Mouse (Mus musculus) hindbrain, embryonic 11.5 days (tissue): ENCODE measurements at regions not wholly inside any gene's neighbourhood (a gene's known extent, or its start where the extent isn't known, plus 50 kb on each side); places are given as distances from the start of the nearest gene placed in this dataset.

Source experiments
- ATAC-seq: fragments of 200-750 bp; cut with Nextera tagmentation; 2 replicates; pipeline ENCODE4 v1.8.0; 2017; ENCODE audit warnings: mild to moderate bottlenecking, moderate TSS enrichment, moderate library complexity; ENCODE audit not compliant: low FRiP score
- DNase-seq: peaks from one replicate; pipeline ENCODE4 v3.0.0-alpha.2; 2015; ENCODE audit warnings: low spot score
- H3K27ac ChIP-seq: fragments of 300-500 bp; sonication (generic); 2 replicates; pipeline ENCODE4 v1.5.1; 2014; ENCODE audit warnings: mild to moderate bottlenecking, low read depth, low read length
- H3K27me3 ChIP-seq: fragments of 300-500 bp; sonication (generic); 2 replicates; pipeline ENCODE4 v1.6.1; 2014; ENCODE audit warnings: mild to moderate bottlenecking, low read length, moderate library complexity, mixed read lengths; ENCODE audit not compliant: control insufficient read depth, insufficient read depth
- H3K36me3 ChIP-seq: fragments of 300-500 bp; sonication (generic); 2 replicates; pipeline ENCODE4 v1.6.1; 2014; ENCODE audit warnings: mild to moderate bottlenecking, low read length, moderate library complexity, mixed read lengths; ENCODE audit not compliant: control insufficient read depth, insufficient read depth
- H3K4me1 ChIP-seq: fragments of 300-500 bp; sonication (generic); replicated peaks from 2 replicates; pipeline ENCODE4 v1.6.1; 2014; ENCODE audit warnings: low read length, mixed read lengths; ENCODE audit not compliant: control insufficient read depth, insufficient read depth
- H3K4me2 ChIP-seq: fragments of 300-500 bp; sonication (generic); replicated peaks from 2 replicates; pipeline ENCODE4 v1.6.1; 2014; ENCODE audit warnings: mild to moderate bottlenecking, low read depth, low read length
- H3K4me3 ChIP-seq: fragments of 300-500 bp; sonication (generic); 2 replicates; pipeline ENCODE4 v1.5.1; 2014; ENCODE audit warnings: low read depth, low read length
- H3K9ac ChIP-seq: fragments of 300-500 bp; sonication (generic); 2 replicates; pipeline ENCODE4 v1.6.1; 2014; ENCODE audit warnings: low read depth, low read length
- H3K9me3 ChIP-seq: fragments of 300-500 bp; sonication (generic); 2 replicates; pipeline ENCODE4 v1.6.1; 2016; ENCODE audit warnings: low read length; ENCODE audit not compliant: control insufficient read depth
- WGBS: fragments of 180-500 bp; shearing (Covaris S2); extraction: QIAGEN DNeasy Blood & Tissue Kit; methylation state at CpG from one replicate; pipeline ENCODE4 v1.1.7; 2014; 5-methylcytosine and 5-hydroxymethylcytosine counted together

- DNase-seq: no peak
- Histone ChIP-seq H3K4me3 (no peak overlapping the region), H3K36me3 (no peaks in the 10 kb centered on the region), H3K4me1 (peaks cover 21% of the 10 kb centered on the region), H3K4me2 (no peak overlapping the region), H3K9ac (no peak overlapping the region), H3K9me3 (no peaks in the 10 kb centered on the region), H3K27ac (no peak overlapping the region), H3K27me3 (no peaks in the 10 kb centered on the region)
- no peak for ATAC-seq
- WGBS: 88% methylated on average over 11 of the region's 11 CpGs
Measured at GRCm38 (mm10) chr11:112874239-112874638, 92.2 kb downstream of the Sox9 start.

- H3K4me2 ChIP-seq: no peak overlapping the region
- no peak overlapping the region for H3K9ac ChIP-seq
- H3K36me3 ChIP-seq: no peaks in the 10 kb centered on the region
- no peak overlapping the region for H3K27ac ChIP-seq
- no peaks in the 10 kb centered on the region for H3K9me3 ChIP-seq
- H3K4me1 ChIP-seq: peaks cover 14% of the 10 kb centered on the region
- H3K27me3 ChIP-seq: no peaks in the 10 kb centered on the region
- ATAC-seq: peak; percentile 58; the same call in 1 of the 2 replicates
- no peak overlapping the region for H3K4me3 ChIP-seq
- peak; percentile 16 for DNase-seq
- 52% methylated on average over 8 of the region's 8 CpGs for WGBS
Measured at GRCm38 (mm10) chr11:112876226-112876625, 94.2 kb downstream of the Sox9 start.

- H3K4me2 ChIP-seq: no peak overlapping the region
- DNase-seq: no peak
Measured at GRCm38 (mm10) chr11:112878436-112878835, 96.4 kb downstream of the Sox9 start.

GRCm38 (mm10) chr11:112880736-112881135 lies 98.7 kb downstream of the Sox9 start:
- Histone ChIP-seq H3K4me2 (no peak overlapping the region), H3K9ac (no peak overlapping the region), H3K4me3 (no peak overlapping the region), H3K36me3 (no peaks in the 10 kb centered on the region), H3K27me3 (no peaks in the 10 kb centered on the region), H3K9me3 (no peaks in the 10 kb centered on the region), H3K4me1 (0 out of 2 replicates have a peak, but pooled peaks cover 4% of the 10 kb centered on the region), H3K27ac (no peak overlapping the region)
- ATAC-seq: no peak
- DNase-seq: no peak
- WGBS: 88% methylated on average over 3 of the region's 3 CpGs

More at GRCm38 (mm10) chr11:112878436-112878835, 96.4 kb downstream of the Sox9 start:
- Histone ChIP-seq H3K36me3 (no peaks in the 10 kb centered on the region), H3K27me3 (no peaks in the 10 kb centered on the region), H3K9ac (no peak overlapping the region), H3K9me3 (no peaks in the 10 kb centered on the region), H3K4me3 (no peak overlapping the region), H3K27ac (no peak overlapping the region), H3K4me1 (0 out of 2 replicates have a peak, but pooled peaks cover 4% of the 10 kb centered on the region)
- ATAC-seq: no peak

GRCm38 (mm10) chr11:112885336-112885940 lies 103.4 kb downstream of the Sox9 start:
- H3K27ac ChIP-seq: no peak overlapping the region
- no peak overlapping the region for H3K4me2 ChIP-seq
- ATAC-seq (peak; percentile 86), DNase-seq (no peak)
- H3K36me3 ChIP-seq: no peaks in the 10 kb centered on the region
- WGBS: 61% methylated on average over 9 of the region's 9 CpGs
- H3K4me3 ChIP-seq: no peak overlapping the region
- no peak overlapping the region for H3K9ac ChIP-seq
- H3K4me1 ChIP-seq: no peaks in the 10 kb centered on the region
- H3K27me3 ChIP-seq: no peaks in the 10 kb centered on the region
- H3K9me3 ChIP-seq: no peaks in the 10 kb centered on the region

- no peak for ATAC-seq
- Histone ChIP-seq H3K36me3 (no peaks in the 10 kb centered on the region), H3K9me3 (no peaks in the 10 kb centered on the region), H3K27me3 (no peaks in the 10 kb centered on the region), H3K4me1 (no peaks in the 10 kb centered on the region), H3K4me3 (no peak overlapping the region), H3K9ac (no peak overlapping the region), H3K27ac (no peak overlapping the region), H3K4me2 (no peak overlapping the region)
- no peak for DNase-seq
- WGBS: 89% methylated on average over 16 of the region's 16 CpGs
Measured at GRCm38 (mm10) chr11:112886139-112886538, 104.1 kb downstream of the Sox9 start.

GRCm38 (mm10) chr11:112889760-112890159 lies 107.7 kb downstream of the Sox9 start:
- no peaks in the 10 kb centered on the region for H3K9me3 ChIP-seq
- no peak overlapping the region for H3K9ac ChIP-seq
- DNase-seq (no peak), ATAC-seq (no peak)
- no peak overlapping the region for H3K4me3 ChIP-seq
- no peaks in the 10 kb centered on the region for H3K27me3 ChIP-seq
- H3K36me3 ChIP-seq: no peaks in the 10 kb centered on the region
- 93% methylated on average over 6 of the region's 6 CpGs for WGBS
- H3K4me1 ChIP-seq: no peaks in the 10 kb centered on the region
- H3K4me2 ChIP-seq: no peak overlapping the region
- no peak overlapping the region for H3K27ac ChIP-seq

- H3K9ac ChIP-seq: no peak overlapping the region
- no peak for DNase-seq
- 98% methylated on average over 2 of the region's 2 CpGs for WGBS
- ATAC-seq: no peak
- no peaks in the 10 kb centered on the region for H3K4me1 ChIP-seq
- H3K4me2 ChIP-seq: no peak overlapping the region
- no peaks in the 10 kb centered on the region for H3K9me3 ChIP-seq
- no peak overlapping the region for H3K4me3 ChIP-seq
- H3K36me3 ChIP-seq: no peaks in the 10 kb centered on the region
- no peak overlapping the region for H3K27ac ChIP-seq
- no peaks in the 10 kb centered on the region for H3K27me3 ChIP-seq
Measured at GRCm38 (mm10) chr11:112897597-112897996, 115.6 kb downstream of the Sox9 start.

GRCm38 (mm10) chr11:112902618-112903017 lies 120.6 kb downstream of the Sox9 start:
- ATAC-seq (no peak), DNase-seq (no peak)
- no peak overlapping the region for H3K4me2 ChIP-seq
- no peak overlapping the region for H3K27ac ChIP-seq
- H3K4me1 ChIP-seq: no peaks in the 10 kb centered on the region
- H3K4me3 ChIP-seq: no peak overlapping the region
- WGBS: 93% methylated on average over 3 of the region's 3 CpGs
- no peaks in the 10 kb centered on the region for H3K27me3 ChIP-seq
- no peaks in the 10 kb centered on the region for H3K36me3 ChIP-seq
- no peak overlapping the region for H3K9ac ChIP-seq
- H3K9me3 ChIP-seq: no peaks in the 10 kb centered on the region
